Mouse (Mus musculus) bone marrow, adult 2 months (tissue): Measurements from ENCODE around the gene Slc15a2.

Source experiments
- CTCF ChIP-seq: fragments of 200-500 bp; IDR thresholded peaks from 2 replicates; pipeline ENCODE4 v1.5.1; 2011; ENCODE audit warnings: low read length, control low read depth; ENCODE audit not compliant: control insufficient read depth, insufficient read depth
- POLR2A ChIP-seq: fragments of 200-500 bp; IDR thresholded peaks from 2 replicates; pipeline ENCODE4 v1.6.1; 2011; ENCODE audit warnings: low read depth, mild to moderate bottlenecking, control low read depth, low read length, borderline replicate concordance; ENCODE audit not compliant: control insufficient read depth

GRCm38 (mm10) chr16:36770830-36771229 lies 13.9 kb downstream of the Slc15a2 start:
- TF ChIP-seq CTCF = no peak
- no peak for TF ChIP-seq POLR2A
